Mouse (Mus musculus) spleen, postnatal 10 days (tissue): ENCODE results near the gene Atg101.

Experiments
- DNase-seq, 2 experiments: peaks; one replicate each; pipeline ENCODE4 v3.0.0; 2021 to 2022; ENCODE audit warnings: low spot score in 2 of 2

The Atg101 gene

GRCm38 (mm10) chr15:101283183-101283910, 725 bp upstream of the Atg101 start:
- peak in 1 of 2 experiments; percentile 60 for DNase-seq

GRCm38 (mm10) chr15:101286129-101286770, 2.2 kb downstream of the Atg101 start:
- DNase-seq = peak in 1 of 2 experiments; percentile 48

GRCm38 (mm10) chr15:101287361-101287760, 3.3 kb downstream of the Atg101 start:
- no peak for DNase-seq

- DNase-seq = no peak
These were observed 6.3 kb downstream of the Atg101 start for GRCm38 (mm10) chr15:101290354-101290753.

GRCm38 (mm10) chr15:101292012-101292411, 7.9 kb downstream of the Atg101 start:
- DNase-seq = no peak

GRCm38 (mm10) chr15:101293025-101293621, 9.1 kb downstream of the Atg101 start, which contains the start of gene 6030408B16Rik:
TSS of gene 6030408B16Rik (plus strand) at chr15:101293212.
- DNase-seq = no peak

GRCm38 (mm10) chr15:101294028-101294894, 10.2 kb downstream of the Atg101 start:
- no peak for DNase-seq

GRCm38 (mm10) chr15:101295106-101295505, 11.0 kb downstream of the Atg101 start:
- DNase-seq = no peak

- DNase-seq = no peak
These were observed 11.5 kb downstream of the Atg101 start for GRCm38 (mm10) chr15:101295616-101296015.

- DNase-seq = no peak
These were observed 12.0 kb downstream of the Atg101 start for GRCm38 (mm10) chr15:101296091-101296490.

- no peak for DNase-seq
These were observed 13.9 kb downstream of the Atg101 start for GRCm38 (mm10) chr15:101297988-101298387.

- peak in 1 of 2 experiments; percentile 35 for DNase-seq
These were observed 14.5 kb downstream of the Atg101 start for GRCm38 (mm10) chr15:101298550-101298949.

- no peak for DNase-seq
These were observed 15.4 kb downstream of the Atg101 start for GRCm38 (mm10) chr15:101299480-101299960.

GRCm38 (mm10) chr15:101300128-101300527, 16.1 kb downstream of the Atg101 start:
- no peak for DNase-seq

- DNase-seq = no peak
These were observed 18.1 kb downstream of the Atg101 start for GRCm38 (mm10) chr15:101302201-101302600.

GRCm38 (mm10) chr15:101303830-101304229, 19.8 kb downstream of the Atg101 start:
- no peak for DNase-seq

- no peak for DNase-seq
These were observed 22.4 kb downstream of the Atg101 start for GRCm38 (mm10) chr15:101306459-101306858.

GRCm38 (mm10) chr15:101308440-101309348, 24.6 kb downstream of the Atg101 start:
- DNase-seq = no peak

GRCm38 (mm10) chr15:101309493-101309892, 25.4 kb downstream of the Atg101 start:
- no peak for DNase-seq

- no peak for DNase-seq
These were observed 27.2 kb downstream of the Atg101 start for GRCm38 (mm10) chr15:101311087-101311770.
